Mouse (Mus musculus): Measurements from ENCODE around the gene 4930595D18Rik.

- TF ChIP-seq CTCF (IDR thresholded peaks at IDR 0.05; ENCODE audit: low read depth, low read length) (no peak), POLR2A (IDR thresholded peaks at IDR 0.05; ENCODE audit: insufficient read depth, low read length) (no peak), EP300 (IDR thresholded peaks at IDR 0.05; ENCODE audit: insufficient read depth, low read depth, low read length) (no peak)
Measured at GRCm38 (mm10) chr12:111196548-111196947, 12.3 kb upstream of the 4930595D18Rik start.
